Comparison of ENCODE assay signal across 31 mouse cellular contexts in genomic region chr12:102787927-102788326, GRCm38 (mm10). TPM values are rescaled to one million over a fixed set of nuclear protein-coding genes. Genes with fewer than 3 reads are reported as not detected.
A peak's percentile ranks its signal among the peaks of the same experiment; 100 is the strongest.
DNase-seq lines count a peak whose midpoint lies in the region; ATAC-seq and TF ChIP-seq lines count a peak whose summit lies in the region.
"Had no signal": no experiment of that assay in that cellular context is flagged by ENCODE, and none has a peak within 500 bp of the region (broad histone marks: within the 10 kb centered on the region; RNA-seq: fewer than 3 reads in every experiment).

No protein-coding gene starts in this region.

- no peak for TF ChIP-seq POLR2A in heart, adult 2 months (IDR thresholded peaks at IDR 0.05; ENCODE audit: insufficient read depth, low read depth, low read length)

- WGBS in heart, embryonic 16.5 days, result 81% methylated on average over 7 of the region's 7 CpGs
- WGBS in heart, adult 2 months, result 91% methylated on average over 7 of the region's 7 CpGs
- WGBS in liver, embryonic 15.5 days (ENCODE audit: insufficient replicate concordance), result 74% methylated on average over 7 of the region's 7 CpGs

- intact Hi-C loops in heart, adult 2 months (cut with DNase I), result loop anchor here (10.0 kb wide), 1 partner anchor 277 kb away; no protein-coding TSS in a partner anchor

- 0 out of 2 replicates have a peak, but pooled peaks have one; percentile 60 for ATAC-seq in heart, embryonic 16.5 days (replicated peaks; ENCODE audit: extremely low read depth, insufficient read depth, low FRiP score)
- ATAC-seq in liver, embryonic 15.5 days (ENCODE audit: insufficient read depth), result peak; percentile 86
- ATAC-seq: forebrain, embryonic 14.5 days; midbrain, embryonic 13.5 days had no signal

- no peak overlapping the region for H3K4me3 ChIP-seq in heart, embryonic 16.5 days (ENCODE audit: low read length)
- no peak overlapping the region for H3K4me3 ChIP-seq in heart, adult 2 months
- no peak overlapping the region; the same call in 1 of the 2 replicates for H3K4me3 ChIP-seq in liver, embryonic 15.5 days (replicated peaks)
- H3K4me3 ChIP-seq: heart, embryonic 12.5 days; hindbrain, embryonic 12.5 days; limb, embryonic 12.5 days; megakaryocyte, embryonic 14.5 days; midbrain, embryonic 13.5 days had no signal

- H3K9ac ChIP-seq in heart, embryonic 16.5 days (ENCODE audit: low read length), result no peak overlapping the region
- H3K9ac ChIP-seq in heart, adult 2 months (ENCODE audit: low read depth, low read length), result no peak overlapping the region
- no peak overlapping the region for H3K9ac ChIP-seq in liver, embryonic 15.5 days
- H3K9ac ChIP-seq: heart, embryonic 12.5 days; hindbrain, embryonic 12.5 days; limb, embryonic 12.5 days; midbrain, embryonic 13.5 days had no signal

- H3K36me3 ChIP-seq in heart, embryonic 16.5 days (ENCODE audit: control insufficient read depth, insufficient read depth), result peaks cover 47% of the 10 kb centered on the region
- peaks cover 1% of the 10 kb centered on the region for H3K36me3 ChIP-seq in heart, adult 2 months (ENCODE audit: control insufficient read depth, insufficient read depth, low read length)
- peaks cover 74% of the 10 kb centered on the region for H3K36me3 ChIP-seq in liver, embryonic 15.5 days (replicated peaks)

- H3K4me1 ChIP-seq in heart, embryonic 16.5 days (ENCODE audit: control insufficient read depth, insufficient read depth, low read length), result no peaks in the 10 kb centered on the region
- no peaks in the 10 kb centered on the region for H3K4me1 ChIP-seq in heart, adult 2 months (ENCODE audit: control insufficient read depth, insufficient read depth, low read length)
- H3K4me1 ChIP-seq in liver, embryonic 15.5 days (replicated peaks), result no peaks in the 10 kb centered on the region
- H3K4me1 ChIP-seq: heart, embryonic 12.5 days; hindbrain, embryonic 12.5 days; limb, embryonic 12.5 days; midbrain, embryonic 13.5 days had no signal

- no peak for TF ChIP-seq EP300 in heart, adult 2 months (IDR thresholded peaks at IDR 0.05; ENCODE audit: insufficient read depth, low read depth, low read length)

- H3K79me2 ChIP-seq in heart, adult 2 months (replicated peaks; ENCODE audit: control insufficient read depth, insufficient read depth, low read length), result no peaks in the 10 kb centered on the region; the same call in 1 of the 2 replicates

- DNase-seq in heart, adult 2 months, result no peak
- peak; percentile 70 to 75 for DNase-seq in thymus, postnatal 10 days (ENCODE audit: low spot score in 2 of 2)
- no peak for DNase-seq in layer of hippocampus, adult 18-20 months (ENCODE audit: low spot score in 2 of 2)
- no peak for DNase-seq in kidney, adult 11 months
- DNase-seq in retina, embryonic 14.5 days (ENCODE audit: low spot score), result no peak
- DNase-seq: adrenal gland, postnatal 25 days; cerebellum, adult 9-10 months; gastrocnemius, postnatal 10 days; heart, adult 11 months; heart, postnatal 14 days; kidney, adult 9 months; kidney, postnatal 25 days; layer of hippocampus, postnatal 36 days; lung, adult 2 months; lung, postnatal 14 days; right cerebral cortex, postnatal 14 days had no signal

- H3K27me3 ChIP-seq in heart, embryonic 16.5 days (ENCODE audit: control insufficient read depth, insufficient read depth, low read length), result no peaks in the 10 kb centered on the region
- H3K27me3 ChIP-seq in heart, adult 2 months (ENCODE audit: control insufficient read depth, insufficient read depth, low read length), result no peaks in the 10 kb centered on the region
- H3K27me3 ChIP-seq in liver, embryonic 15.5 days, result no peaks in the 10 kb centered on the region
- H3K27me3 ChIP-seq: heart, embryonic 12.5 days; hindbrain, embryonic 12.5 days; limb, embryonic 12.5 days; megakaryocyte, embryonic 14.5 days; midbrain, embryonic 13.5 days had no signal

- no peak for TF ChIP-seq CTCF in heart, adult 2 months (IDR thresholded peaks at IDR 0.05)

- no peaks in the 10 kb centered on the region for H3K9me3 ChIP-seq in heart, embryonic 16.5 days (replicated peaks; ENCODE audit: control insufficient read depth, low read length)
- H3K9me3 ChIP-seq in liver, embryonic 15.5 days (replicated peaks), result no peaks in the 10 kb centered on the region
- H3K9me3 ChIP-seq: heart, embryonic 12.5 days; hindbrain, embryonic 12.5 days; limb, embryonic 12.5 days; megakaryocyte, embryonic 14.5 days; midbrain, embryonic 13.5 days had no signal

- H3K4me2 ChIP-seq in heart, embryonic 16.5 days (ENCODE audit: low read depth, low read length), result no peak overlapping the region
- peak overlapping the region; percentile 36 for H3K4me2 ChIP-seq in liver, embryonic 15.5 days
- H3K4me2 ChIP-seq: heart, embryonic 12.5 days; hindbrain, embryonic 12.5 days; limb, embryonic 12.5 days; midbrain, embryonic 13.5 days had no signal

- no peak overlapping the region for H3K27ac ChIP-seq in heart, embryonic 16.5 days (ENCODE audit: low read length)
- H3K27ac ChIP-seq in heart, adult 2 months, result no peak overlapping the region
- H3K27ac ChIP-seq in liver, embryonic 15.5 days (replicated peaks), result peak overlapping the region; percentile 56
- H3K27ac ChIP-seq: hindbrain, embryonic 12.5 days; limb, embryonic 12.5 days; midbrain, embryonic 13.5 days; stomach, postnatal 0 days had no signal

RNA-seq across cellular contexts. Expression of gene Gm20604, which starts 29.5 kb away (rescaled TPM):
- 16.7 and 17.4 TPM in 2 replicates for polyA plus RNA-seq in heart, embryonic 16.5 days (2015; fragmentation: Nextera tagmentation; extraction: Ambion mirVana)
- total RNA-seq in heart, adult 2 months (2021), result 1 to 10 TPM; 3.8 to 4.2 TPM
- polyA plus RNA-seq in heart, adult 2 months (2012; rRNA removed), result 2.9 and 4.9 TPM in 2 replicates
- polyA plus RNA-seq in liver, embryonic 15.5 days (2015; fragmentation: Nextera tagmentation; extraction: Ambion mirVana), result 7.1 and 7.2 TPM in 2 replicates
- total RNA-seq in layer of hippocampus, adult 18-20 months (2021), result 10 to 100 TPM; 12.6 to 15.5 TPM

RNA-seq across cellular contexts. Expression of gene Ubr7, which starts 30.2 kb away (rescaled TPM):
- 33.0 and 33.3 TPM in 2 replicates for polyA plus RNA-seq in heart, embryonic 16.5 days (2015; fragmentation: Nextera tagmentation; extraction: Ambion mirVana)
- 10 to 100 TPM; 22.8 to 24.6 TPM for total RNA-seq in heart, adult 2 months (2021)
- 12.3 and 22.8 TPM in 2 replicates for polyA plus RNA-seq in heart, adult 2 months (2012; rRNA removed)
- polyA plus RNA-seq in liver, embryonic 15.5 days (2015; fragmentation: Nextera tagmentation; extraction: Ambion mirVana), result 18.2 and 18.9 TPM in 2 replicates
- total RNA-seq in layer of hippocampus, adult 18-20 months (2021), result 10 to 100 TPM; 31.6 to 32.5 TPM

RNA-seq across cellular contexts. Expression of gene Gon7, which starts 30.3 kb away (rescaled TPM):
- polyA plus RNA-seq in heart, embryonic 16.5 days (2015; fragmentation: Nextera tagmentation; extraction: Ambion mirVana), result 20.0 and 27.2 TPM in 2 replicates
- 10 to 100 TPM in 1 of 2 experiments, 1 to 10 TPM in 1; 9.8 to 10.4 TPM for total RNA-seq in heart, adult 2 months (2021)
- 5.9 and 7.0 TPM in 2 replicates for polyA plus RNA-seq in heart, adult 2 months (2012; rRNA removed)
- 12.7 and 12.8 TPM in 2 replicates for polyA plus RNA-seq in liver, embryonic 15.5 days (2015; fragmentation: Nextera tagmentation; extraction: Ambion mirVana)
- 10 to 100 TPM; 14.2 to 14.6 TPM for total RNA-seq in layer of hippocampus, adult 18-20 months (2021)

RNA-seq across cellular contexts. Expression of gene Gm28051, which starts 30.4 kb away (rescaled TPM):
- polyA plus RNA-seq in heart, embryonic 16.5 days (2015; fragmentation: Nextera tagmentation; extraction: Ambion mirVana), result not detected in 2 replicates
- total RNA-seq in heart, adult 2 months (2021), result not detected
- not detected in 2 replicates for polyA plus RNA-seq in heart, adult 2 months (2012; rRNA removed)
- polyA plus RNA-seq in liver, embryonic 15.5 days (2015; fragmentation: Nextera tagmentation; extraction: Ambion mirVana), result not detected in 2 replicates
- total RNA-seq in layer of hippocampus, adult 18-20 months (2021), result not detected
- total RNA-seq: adrenal gland, postnatal 25 days; gastrocnemius, postnatal 10 days; heart, postnatal 14 days; layer of hippocampus, adult 8-10 months; layer of hippocampus, postnatal 36 days; left cerebral cortex, postnatal 14 days had no signal
- polyA plus RNA-seq: brain, embryonic 14.5 days; embryonic facial prominence, embryonic 14.5 days; forebrain, embryonic 14.5 days; heart, embryonic 12.5 days; hindbrain, embryonic 12.5 days; limb, embryonic 12.5 days; lung, adult 2 months; midbrain, embryonic 13.5 days; neural tube, embryonic 11.5 days; stomach, postnatal 0 days; urinary bladder, adult 2 months had no signal

RNA-seq across cellular contexts. Expression of gene Tmem251, which starts 44.4 kb away (rescaled TPM):
- 7.7 and 8.3 TPM in 2 replicates for polyA plus RNA-seq in heart, embryonic 16.5 days (2015; fragmentation: Nextera tagmentation; extraction: Ambion mirVana)
- 1 to 10 TPM; 4.5 to 4.6 TPM for total RNA-seq in heart, adult 2 months (2021)
- 1.8 and 4.0 TPM in 2 replicates for polyA plus RNA-seq in heart, adult 2 months (2012; rRNA removed)
- polyA plus RNA-seq in liver, embryonic 15.5 days (2015; fragmentation: Nextera tagmentation; extraction: Ambion mirVana), result 5.6 and 5.7 TPM in 2 replicates
- total RNA-seq in layer of hippocampus, adult 18-20 months (2021), result 1 to 10 TPM; 4.9 to 5.1 TPM

Comparison
In these comparisons a context has a peak if more than half of its experiments do, and no peak if none do; other contexts are left out.
1. DNase-seq: peak in thymus, postnatal 10 days (2 of 2); none in heart, adult 2 months (0 of 2), layer of hippocampus, adult 18-20 months (0 of 2), kidney, adult 11 months (single experiment) and retina, embryonic 14.5 days (single experiment).